Mouse (Mus musculus) neural tube, embryonic 13.5 days (tissue): ENCODE data around the gene Kctd10. TPM values are rescaled to one million over a fixed set of nuclear protein-coding genes. Genes with fewer than 3 reads are reported as not detected.
A peak's percentile ranks its signal among the peaks of the same experiment; 100 is the strongest.

ENCODE experiments used
- ATAC-seq: fragments of 200-750 bp; cut with Nextera tagmentation; 2 replicates; pipeline ENCODE4 v1.8.0; 2017; ENCODE audit warnings: low read depth, mild to moderate bottlenecking, moderate TSS enrichment, moderate library complexity
- H3K27ac ChIP-seq: fragments of 300-500 bp; sonication (generic); replicated peaks from 2 replicates; pipeline ENCODE4 v1.5.1; 2015; ENCODE audit warnings: moderate library complexity, mild to moderate bottlenecking, inconsistent platforms
- H3K27me3 ChIP-seq: fragments of 300-500 bp; sonication (generic); 2 replicates; pipeline ENCODE4 v1.6.1; 2015; ENCODE audit warnings: mild to moderate bottlenecking, inconsistent platforms
- H3K36me3 ChIP-seq: fragments of 300-500 bp; sonication (generic); 2 replicates; pipeline ENCODE4 v1.6.1; 2015; ENCODE audit warnings: mild to moderate bottlenecking, inconsistent platforms
- H3K4me1 ChIP-seq: fragments of 300-500 bp; sonication (generic); replicated peaks from 2 replicates; pipeline ENCODE4 v1.6.1; 2015; ENCODE audit warnings: inconsistent platforms
- H3K4me2 ChIP-seq: fragments of 300-500 bp; sonication (generic); 2 replicates; pipeline ENCODE4 v1.6.1; 2015; ENCODE audit warnings: inconsistent platforms, mild to moderate bottlenecking, moderate library complexity
- H3K4me3 ChIP-seq: fragments of 300-500 bp; sonication (generic); 2 replicates; pipeline ENCODE4 v1.5.1; 2015; ENCODE audit warnings: mild to moderate bottlenecking, inconsistent platforms
- H3K9ac ChIP-seq: fragments of 300-500 bp; sonication (generic); 2 replicates; pipeline ENCODE4 v1.6.1; 2015; ENCODE audit warnings: moderate library complexity, mild to moderate bottlenecking, inconsistent platforms
- H3K9me3 ChIP-seq: fragments of 300-500 bp; sonication (generic); 2 replicates; pipeline ENCODE4 v1.6.1; 2016; ENCODE audit warnings: inconsistent platforms
- WGBS: fragments of 180-500 bp; shearing (Covaris S2); methylation state at CpG from one replicate; pipeline ENCODE4 v1.1.7; 2015; 5-methylcytosine and 5-hydroxymethylcytosine counted together
- polyA plus RNA-seq: library from polyadenylated mRNA; unstranded; fragments of >200 nt; fragmentation: Nextera tagmentation; extraction: Ambion mirVana; gene quantifications from 2 replicates; pipeline ENCODE4 v1.2.1, GENCODE M21; 2015

Kctd10 gene
- polyA plus RNA-seq, 1 experiment from 2014 or later: 73.0 TPM

- Histone ChIP-seq H3K4me1 (peaks cover 77% of the 10 kb centered on the region), H3K9me3 (no peaks in the 10 kb centered on the region), H3K36me3 (peaks cover 27% of the 10 kb centered on the region), H3K27me3 (no peaks in the 10 kb centered on the region), H3K9ac (peak overlapping the region; percentile 91), H3K27ac (no peak overlapping the region), H3K4me2 (peak overlapping the region; percentile 91), H3K4me3 (peak overlapping the region; percentile 71; the same call in 1 of the 2 replicates)
- no peak for ATAC-seq
- WGBS: 74% methylated on average over 10 of the region's 10 CpGs
Measured at GRCm38 (mm10) chr5:114378177-114378920, 2.0 kb downstream of the Kctd10 start.

- Histone ChIP-seq H3K27ac (no peak overlapping the region), H3K4me2 (no peak overlapping the region), H3K9ac (no peak overlapping the region), H3K9me3 (no peaks in the 10 kb centered on the region), H3K27me3 (no peaks in the 10 kb centered on the region), H3K4me3 (no peak overlapping the region), H3K36me3 (peaks cover 64% of the 10 kb centered on the region), H3K4me1 (peaks cover 92% of the 10 kb centered on the region)
- 89% methylated on average over 23 of the region's 23 CpGs for WGBS
- ATAC-seq: no peak
Measured at GRCm38 (mm10) chr5:114374409-114375213, 5.7 kb downstream of the Kctd10 start.

- no peak for ATAC-seq
- H3K4me2 ChIP-seq: no peak overlapping the region
- H3K27ac ChIP-seq: 0 out of 2 replicates have a peak overlapping the region, but pooled peaks have one; percentile 28
- no peak overlapping the region for H3K9ac ChIP-seq
- no peaks in the 10 kb centered on the region for H3K27me3 ChIP-seq
- H3K9me3 ChIP-seq: no peaks in the 10 kb centered on the region
- H3K4me3 ChIP-seq: no peak overlapping the region
- peaks cover 74% of the 10 kb centered on the region for H3K36me3 ChIP-seq
- 90% methylated on average over 9 of the region's 9 CpGs for WGBS
- H3K4me1 ChIP-seq: peaks cover 87% of the 10 kb centered on the region
Measured at GRCm38 (mm10) chr5:114373581-114373980, 6.7 kb downstream of the Kctd10 start.

GRCm38 (mm10) chr5:114373174-114373573 is 7.1 kb downstream of the Kctd10 start:
- peaks cover 79% of the 10 kb centered on the region for H3K36me3 ChIP-seq
- no peak overlapping the region for H3K4me2 ChIP-seq
- no peaks in the 10 kb centered on the region for H3K9me3 ChIP-seq
- H3K4me3 ChIP-seq: no peak overlapping the region
- no peak overlapping the region for H3K9ac ChIP-seq
- H3K4me1 ChIP-seq: peaks cover 83% of the 10 kb centered on the region
- no peak for ATAC-seq
- 77% methylated on average over 11 of the region's 11 CpGs for WGBS
- H3K27me3 ChIP-seq: no peaks in the 10 kb centered on the region
- no peak overlapping the region for H3K27ac ChIP-seq

- peaks cover 85% of the 10 kb centered on the region for H3K36me3 ChIP-seq
- H3K27me3 ChIP-seq: no peaks in the 10 kb centered on the region
- peaks cover 77% of the 10 kb centered on the region for H3K4me1 ChIP-seq
- ATAC-seq: no peak
- no peak overlapping the region for H3K4me2 ChIP-seq
- no peaks in the 10 kb centered on the region for H3K9me3 ChIP-seq
- 0 out of 2 replicates have a peak overlapping the region, but pooled peaks have one; percentile 18 for H3K27ac ChIP-seq
- no peak overlapping the region for H3K9ac ChIP-seq
- H3K4me3 ChIP-seq: no peak overlapping the region
- WGBS: 24% methylated on average over 11 of the region's 11 CpGs
Measured at GRCm38 (mm10) chr5:114372565-114372964, 7.7 kb downstream of the Kctd10 start.

- no peak overlapping the region for H3K4me2 ChIP-seq
- peak overlapping the region; percentile 64; the same call in 1 of the 2 replicates for H3K27ac ChIP-seq
- no peak overlapping the region for H3K4me3 ChIP-seq
- ATAC-seq: no peak
- H3K9ac ChIP-seq: no peak overlapping the region
- 76% methylated on average over 25 of the region's 25 CpGs for WGBS
- peaks cover 91% of the 10 kb centered on the region for H3K36me3 ChIP-seq
- H3K27me3 ChIP-seq: no peaks in the 10 kb centered on the region
- peaks cover 70% of the 10 kb centered on the region for H3K4me1 ChIP-seq
- no peaks in the 10 kb centered on the region for H3K9me3 ChIP-seq
Measured at GRCm38 (mm10) chr5:114371731-114372473, 8.4 kb downstream of the Kctd10 start.

GRCm38 (mm10) chr5:114371331-114371730 is 9.0 kb downstream of the Kctd10 start:
- Histone ChIP-seq H3K4me1 (peaks cover 65% of the 10 kb centered on the region), H3K9me3 (no peaks in the 10 kb centered on the region), H3K27ac (peak overlapping the region; percentile 64; the same call in 1 of the 2 replicates), H3K4me3 (no peak overlapping the region), H3K4me2 (no peak overlapping the region), H3K9ac (no peak overlapping the region), H3K36me3 (peaks cover 97% of the 10 kb centered on the region), H3K27me3 (no peaks in the 10 kb centered on the region)
- 81% methylated on average over 3 of the region's 3 CpGs for WGBS
- no peak for ATAC-seq

- no peaks in the 10 kb centered on the region for H3K9me3 ChIP-seq
- WGBS: 69% methylated on average over 9 of the region's 9 CpGs
- H3K4me3 ChIP-seq: no peak overlapping the region
- no peak overlapping the region for H3K9ac ChIP-seq
- peaks cover 99% of the 10 kb centered on the region for H3K36me3 ChIP-seq
- H3K4me1 ChIP-seq: peaks cover 57% of the 10 kb centered on the region
- no peak for ATAC-seq
- no peak overlapping the region for H3K4me2 ChIP-seq
- H3K27ac ChIP-seq: peak overlapping the region; percentile 64
- no peaks in the 10 kb centered on the region for H3K27me3 ChIP-seq
Measured at GRCm38 (mm10) chr5:114370371-114370776, 9.9 kb downstream of the Kctd10 start.

- WGBS: 90% methylated on average over 9 of the region's 9 CpGs
- 0 out of 2 replicates have a peak overlapping the region, but pooled peaks have one; percentile 20 for H3K27ac ChIP-seq
- peaks cover 100% of the 10 kb centered on the region for H3K36me3 ChIP-seq
- no peaks in the 10 kb centered on the region for H3K9me3 ChIP-seq
- ATAC-seq: no peak
- H3K9ac ChIP-seq: no peak overlapping the region
- H3K4me1 ChIP-seq: peaks cover 56% of the 10 kb centered on the region
- no peaks in the 10 kb centered on the region for H3K27me3 ChIP-seq
- no peak overlapping the region for H3K4me2 ChIP-seq
- H3K4me3 ChIP-seq: no peak overlapping the region
Measured at GRCm38 (mm10) chr5:114369921-114370320, 10.4 kb downstream of the Kctd10 start.

- Histone ChIP-seq H3K36me3 (peaks cover 100% of the 10 kb centered on the region), H3K4me2 (no peak overlapping the region), H3K9ac (no peak overlapping the region), H3K4me1 (peaks cover 47% of the 10 kb centered on the region), H3K27ac (no peak overlapping the region), H3K4me3 (no peak overlapping the region), H3K27me3 (no peaks in the 10 kb centered on the region), H3K9me3 (no peaks in the 10 kb centered on the region)
- 86% methylated on average over 16 of the region's 16 CpGs for WGBS
- no peak for ATAC-seq
Measured at GRCm38 (mm10) chr5:114368803-114369496, 11.4 kb downstream of the Kctd10 start.

- no peak overlapping the region for H3K27ac ChIP-seq
- peaks cover 38% of the 10 kb centered on the region for H3K4me1 ChIP-seq
- H3K9ac ChIP-seq: no peak overlapping the region
- WGBS: 88% methylated on average over 14 of the region's 14 CpGs
- ATAC-seq: no peak
- no peaks in the 10 kb centered on the region for H3K9me3 ChIP-seq
- peaks cover 100% of the 10 kb centered on the region for H3K36me3 ChIP-seq
- H3K4me2 ChIP-seq: no peak overlapping the region
- H3K4me3 ChIP-seq: no peak overlapping the region
- no peaks in the 10 kb centered on the region for H3K27me3 ChIP-seq
Measured at GRCm38 (mm10) chr5:114368121-114368520, 12.2 kb downstream of the Kctd10 start.
